In the genomic region with DNA sequence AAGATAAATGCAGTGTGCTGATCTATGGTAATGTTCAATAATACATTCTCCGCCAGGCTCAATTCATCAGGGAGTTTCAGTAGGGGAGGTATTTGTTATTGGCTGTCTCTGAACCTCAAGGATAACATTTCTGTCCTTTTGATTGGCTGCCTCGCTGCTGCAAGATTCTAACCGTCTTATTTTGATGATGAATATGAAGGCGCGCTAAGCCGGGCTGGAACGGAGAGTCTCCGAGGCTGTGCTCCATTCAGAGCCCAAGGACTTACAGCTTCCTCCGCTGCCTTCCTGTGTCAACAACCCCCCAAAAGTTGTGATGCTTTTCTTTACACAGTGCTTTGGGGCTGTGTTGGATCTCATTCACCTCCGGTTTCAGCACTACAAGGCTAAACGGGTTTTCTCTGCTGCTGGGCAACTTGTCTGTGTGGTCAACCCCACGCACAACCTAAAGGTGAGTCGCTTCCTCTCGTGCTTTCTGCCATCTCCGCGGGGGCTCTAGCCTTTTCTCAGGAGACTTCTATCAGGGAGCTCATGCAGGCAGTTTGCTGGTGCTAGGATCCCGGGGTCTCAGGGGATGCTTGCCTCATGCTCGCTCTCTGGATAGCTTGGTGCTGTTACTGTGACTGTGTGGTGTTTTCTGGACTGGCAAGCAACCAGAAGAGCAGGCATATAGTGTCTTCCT, we compare ENCODE assay signal across 8 mouse cellular contexts. TPM values are rescaled to one million over a fixed set of nuclear protein-coding genes. Genes with fewer than 3 reads are reported as not detected.
A peak's percentile ranks its signal among the peaks of the same experiment; 100 is the strongest.
DNase-seq lines count a peak whose midpoint lies in the region; ATAC-seq and TF ChIP-seq lines count a peak whose summit lies in the region.

TSS of gene Siah3 (plus strand) at position 240 of the 679 bp plus-strand sequence.

- DNase-seq in kidney, postnatal 14 days = no peak
- peak; percentile 95 for DNase-seq in brain, embryonic 14.5 days (ENCODE audit: low read depth)
- DNase-seq in layer of hippocampus, adult 18-20 months (ENCODE audit: low spot score in 2 of 2) = peak; percentile 45 to 70
- DNase-seq in mesoderm, embryonic 11.5 days (ENCODE audit: low read depth, low spot score) = peak; percentile 54
- no peak for DNase-seq in kidney, adult 18-20 months

- 22% methylated on average over 18 of the region's 18 CpGs for WGBS in kidney, embryonic 14.5 days
- 5% methylated on average over 18 of the region's 18 CpGs for WGBS in forebrain, embryonic 12.5 days
- WGBS in stomach, embryonic 14.5 days = 8% methylated on average over 18 of the region's 18 CpGs

- H3K4me3 ChIP-seq in kidney, embryonic 14.5 days (ENCODE audit: low read length) = peak within 1 kb of the TSS; percentile 32
- peak within 1 kb of the TSS; percentile 57 for H3K4me3 ChIP-seq in forebrain, embryonic 12.5 days (replicated peaks)
- H3K4me3 ChIP-seq in stomach, embryonic 14.5 days (ENCODE audit: low read depth, low read length) = peak within 1 kb of the TSS; percentile 22

- H3K36me3 ChIP-seq in kidney, embryonic 14.5 days (ENCODE audit: control insufficient read depth, insufficient read depth, low read length) = no peaks in the 10 kb centered on the region
- H3K36me3 ChIP-seq in forebrain, embryonic 12.5 days (replicated peaks) = no peaks in the 10 kb centered on the region
- H3K36me3 ChIP-seq in stomach, embryonic 14.5 days (ENCODE audit: control insufficient read depth, insufficient read depth, low read length) = no peaks in the 10 kb centered on the region

- TF ChIP-seq POLR2A in brain, embryonic 14.5 days (IDR thresholded peaks at IDR 0.05; ENCODE audit: borderline replicate concordance, extremely low read depth, insufficient read depth, insufficient read length, poor library complexity, severe bottlenecking) = no peak

- no peak for ATAC-seq in kidney, embryonic 14.5 days (ENCODE audit: low FRiP score, low TSS enrichment)
- ATAC-seq in forebrain, embryonic 12.5 days (ENCODE audit: low FRiP score) = peak; percentile 31
- 0 out of 2 replicates have a peak, but pooled peaks have one; percentile 31 for ATAC-seq in stomach, embryonic 14.5 days (ENCODE audit: insufficient number of reproducible peaks, insufficient read depth, low FRiP score, low read depth)

- H3K27me3 ChIP-seq in kidney, embryonic 14.5 days (ENCODE audit: control insufficient read depth, insufficient read depth, low read length) = no peaks in the 10 kb centered on the region; the same call in 1 of the 2 replicates
- peaks cover 3% of the 10 kb centered on the region; the same call in 1 of the 2 replicates for H3K27me3 ChIP-seq in forebrain, embryonic 12.5 days
- H3K27me3 ChIP-seq in stomach, embryonic 14.5 days (ENCODE audit: control insufficient read depth, insufficient read depth, low read length) = no peaks in the 10 kb centered on the region

- peaks cover 3% of the 10 kb centered on the region; the same call in 1 of the 2 replicates for H3K4me1 ChIP-seq in kidney, embryonic 14.5 days (ENCODE audit: control insufficient read depth, insufficient read depth, low read length)
- H3K4me1 ChIP-seq in forebrain, embryonic 12.5 days = peaks cover 49% of the 10 kb centered on the region
- peaks cover 6% of the 10 kb centered on the region; the same call in 1 of the 2 replicates for H3K4me1 ChIP-seq in stomach, embryonic 14.5 days (ENCODE audit: control insufficient read depth, insufficient read depth, low read length)

- peak within 1 kb of the TSS; percentile 64 for H3K4me2 ChIP-seq in kidney, embryonic 14.5 days (replicated peaks; ENCODE audit: low read depth, low read length)
- H3K4me2 ChIP-seq in forebrain, embryonic 12.5 days = peak within 1 kb of the TSS; percentile 75
- peak within 1 kb of the TSS; percentile 46 for H3K4me2 ChIP-seq in stomach, embryonic 14.5 days (replicated peaks; ENCODE audit: low read depth, low read length)

- TF ChIP-seq CTCF in brain, embryonic 14.5 days (IDR thresholded peaks at IDR 0.05; ENCODE audit: borderline replicate concordance, extremely low read depth, insufficient read depth, insufficient read length) = no peak

- no peak within 1 kb of the TSS; the same call in 1 of the 2 replicates for H3K9ac ChIP-seq in kidney, embryonic 14.5 days (ENCODE audit: low read depth, low read length)
- peak within 1 kb of the TSS; percentile 64 for H3K9ac ChIP-seq in forebrain, embryonic 12.5 days
- H3K9ac ChIP-seq in stomach, embryonic 14.5 days (replicated peaks; ENCODE audit: low read depth, low read length) = no peak within 1 kb of the TSS

- no peak within 1 kb of the TSS for H3K27ac ChIP-seq in kidney, embryonic 14.5 days (ENCODE audit: low read depth, low read length)
- peak within 1 kb of the TSS; percentile 92 for H3K27ac ChIP-seq in forebrain, embryonic 12.5 days
- no peak within 1 kb of the TSS for H3K27ac ChIP-seq in stomach, embryonic 14.5 days (ENCODE audit: low read length)

- no peaks in the 10 kb centered on the region for H3K9me3 ChIP-seq in kidney, embryonic 14.5 days (ENCODE audit: control insufficient read depth, low read length)
- H3K9me3 ChIP-seq in forebrain, embryonic 12.5 days = no peaks in the 10 kb centered on the region
- no peaks in the 10 kb centered on the region for H3K9me3 ChIP-seq in stomach, embryonic 14.5 days (ENCODE audit: control insufficient read depth, low read depth, low read length)

RNA-seq across cellular contexts. Expression of gene Siah3, which starts in this region (rescaled TPM):
- polyA plus RNA-seq in kidney, embryonic 14.5 days (2014; fragmentation: Nextera tagmentation; extraction: Ambion mirVana) = 0.09 and 0.28 TPM in 2 replicates
- polyA plus RNA-seq in brain, embryonic 14.5 days (2012; rRNA removed) = 7.0 and 8.6 TPM in 2 replicates
- 4.2 and 6.1 TPM in 2 replicates for polyA plus RNA-seq in forebrain, embryonic 12.5 days (2016; fragmentation: Nextera tagmentation; extraction: Ambion mirVana)
- total RNA-seq in layer of hippocampus, adult 18-20 months (2021) = 1 to 10 TPM; 7.2 to 8.6 TPM
- 0.34 and 0.51 TPM in 2 replicates for polyA plus RNA-seq in stomach, embryonic 14.5 days (2014; fragmentation: Nextera tagmentation; extraction: Ambion mirVana)

Comparison
In these comparisons a context has a peak if more than half of its experiments do, and no peak if none do; other contexts are left out.
1. Peak in ATAC-seq, H3K4me3 ChIP-seq and H3K4me2 ChIP-seq in stomach, embryonic 14.5 days; RNA of the gene not detected or under 1 TPM.
2. DNase-seq: peak in brain, embryonic 14.5 days (single experiment), layer of hippocampus, adult 18-20 months (2 of 2) and mesoderm, embryonic 11.5 days (single experiment); none in kidney, postnatal 14 days (single experiment) and kidney, adult 18-20 months (single experiment).
3. Peak in every context shown above with its lines, with median percentiles within 50 percentile points of each other: H3K4me2 ChIP-seq and H3K4me3 ChIP-seq.